Mouse (Mus musculus) frontal cortex, postnatal 14 days (tissue): ENCODE data around the gene Neurl1a.

Experiments used
- DNase-seq, 2 experiments: peaks; one replicate each; pipeline ENCODE4 v3.0.0; 2022; ENCODE audit warnings: low spot score in 2 of 2

The Neurl1a gene

GRCm38 (mm10) chr19:47286886-47287450, 108.3 kb downstream of the Neurl1a start:
- no peak for DNase-seq

- no peak for DNase-seq
These were observed 112.9 kb downstream of the Neurl1a start for GRCm38 (mm10) chr19:47291307-47292080.

- no peak for DNase-seq
These were observed 113.9 kb downstream of the Neurl1a start for GRCm38 (mm10) chr19:47292451-47292951.

GRCm38 (mm10) chr19:47298100-47298499, 119.5 kb downstream of the Neurl1a start:
- no peak for DNase-seq

GRCm38 (mm10) chr19:47301303-47302190, 122.9 kb downstream of the Neurl1a start:
- no peak for DNase-seq

- DNase-seq: no peak
These were observed 123.7 kb downstream of the Neurl1a start for GRCm38 (mm10) chr19:47302191-47302852.

- DNase-seq: no peak
These were observed 124.5 kb downstream of the Neurl1a start for GRCm38 (mm10) chr19:47303128-47303527.

GRCm38 (mm10) chr19:47304170-47304745, 125.6 kb downstream of the Neurl1a start:
- DNase-seq: no peak

- no peak for DNase-seq
These were observed 126.8 kb downstream of the Neurl1a start for GRCm38 (mm10) chr19:47305401-47305800.

GRCm38 (mm10) chr19:47306128-47306916, 127.7 kb downstream of the Neurl1a start:
- DNase-seq: no peak

- no peak for DNase-seq
These were observed 128.3 kb downstream of the Neurl1a start for GRCm38 (mm10) chr19:47306917-47307315.
